Mouse (Mus musculus): ENCODE results near the gene Pex11b.

- TF ChIP-seq EP300 (IDR thresholded peaks at IDR 0.05) (no peak), CTCF (IDR thresholded peaks at IDR 0.05) (peak; percentile 53)
These were observed 55.1 kb downstream of the Pex11b start for GRCm38 (mm10) chr3:96690298-96690697.

Measured in lung, postnatal 0 days (tissue).